Mouse (Mus musculus): Measurements from ENCODE around the gene Fam163a. TPM values are rescaled to one million over a fixed set of nuclear protein-coding genes. Genes with fewer than 3 reads are reported as not detected.

Fam163a gene
- polyA plus RNA-seq, 1 experiment: 0.07 TPM

DNA sequence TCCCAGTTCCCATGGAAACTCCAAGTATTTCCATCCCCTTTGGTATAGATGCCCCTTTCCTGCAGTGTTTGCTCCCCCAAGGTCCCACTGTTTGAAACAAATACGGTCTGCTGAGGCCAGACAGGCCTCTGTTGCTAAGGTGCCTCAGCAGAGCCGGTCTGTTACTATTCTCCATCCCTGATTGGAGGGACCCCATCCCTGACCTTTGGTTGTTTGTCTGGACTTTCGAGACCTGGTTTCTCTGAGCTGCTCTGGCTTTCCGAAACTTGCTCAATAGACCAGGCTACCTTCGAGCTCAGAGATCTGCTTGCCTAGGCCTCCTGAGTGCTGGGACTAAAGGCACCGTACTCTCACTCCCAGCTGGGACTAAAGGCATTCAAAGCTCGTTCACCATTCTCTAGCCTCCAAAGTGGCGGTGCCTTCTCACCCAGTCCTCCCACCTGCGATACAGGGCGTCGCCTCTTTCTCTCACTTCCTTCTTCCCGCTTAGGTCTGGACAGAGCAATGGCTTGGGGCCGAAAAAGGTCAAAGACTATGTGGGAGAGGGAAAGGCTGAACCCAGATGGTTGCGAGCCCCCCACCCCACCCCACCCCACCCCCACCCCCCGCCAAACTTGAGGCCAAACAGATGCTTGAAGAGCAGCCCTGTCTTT lies 131.5 kb downstream of the Fam163a start:
- no peaks in the 10 kb centered on the region for H3K4me1 ChIP-seq (ENCODE audit: control insufficient read depth, insufficient read depth, low read length)
- 59% methylated on average over 15 of the region's 15 CpGs for WGBS
- H3K4me3 ChIP-seq (replicated peaks; ENCODE audit: extremely low read depth, low read depth, low read length): no peak overlapping the region
- no peak for DNase-seq
- no peak for TF ChIP-seq POLR2A (IDR thresholded peaks at IDR 0.05; ENCODE audit: borderline replicate concordance, extremely low read depth, low read depth, low read length)
- no peak for TF ChIP-seq CTCF (IDR thresholded peaks at IDR 0.05; ENCODE audit: insufficient read depth, low read length)

DNA sequence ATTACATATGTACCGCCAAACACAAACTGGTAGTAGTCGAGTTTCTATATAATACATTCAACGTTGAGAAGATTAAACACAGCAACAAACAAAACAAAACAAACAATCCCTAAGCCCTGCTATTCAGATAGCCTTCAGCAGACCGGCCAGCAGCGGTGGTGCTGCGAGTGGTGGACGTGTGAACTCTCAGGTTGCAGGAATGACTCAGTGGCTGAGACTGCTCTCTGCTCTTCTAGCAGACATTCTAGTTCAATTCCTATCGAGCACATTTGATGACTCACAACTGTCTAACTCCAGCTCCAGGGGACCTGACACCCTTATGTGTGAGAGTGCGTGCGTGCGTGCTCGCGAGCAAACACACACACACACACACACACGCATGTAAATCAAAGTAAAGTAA lies 134.7 kb downstream of the Fam163a start:
- Histone ChIP-seq H3K4me1 (ENCODE audit: control insufficient read depth, insufficient read depth, low read length) (peaks cover 3% of the 10 kb centered on the region), H3K4me3 (replicated peaks; ENCODE audit: extremely low read depth, low read depth, low read length) (no peak overlapping the region)
- 73% methylated on average over 14 of the region's 14 CpGs for WGBS
- TF ChIP-seq CTCF (IDR thresholded peaks at IDR 0.05; ENCODE audit: insufficient read depth, low read length) (no peak), POLR2A (IDR thresholded peaks at IDR 0.05; ENCODE audit: borderline replicate concordance, extremely low read depth, low read depth, low read length) (no peak)
- no peak for DNase-seq

DNA sequence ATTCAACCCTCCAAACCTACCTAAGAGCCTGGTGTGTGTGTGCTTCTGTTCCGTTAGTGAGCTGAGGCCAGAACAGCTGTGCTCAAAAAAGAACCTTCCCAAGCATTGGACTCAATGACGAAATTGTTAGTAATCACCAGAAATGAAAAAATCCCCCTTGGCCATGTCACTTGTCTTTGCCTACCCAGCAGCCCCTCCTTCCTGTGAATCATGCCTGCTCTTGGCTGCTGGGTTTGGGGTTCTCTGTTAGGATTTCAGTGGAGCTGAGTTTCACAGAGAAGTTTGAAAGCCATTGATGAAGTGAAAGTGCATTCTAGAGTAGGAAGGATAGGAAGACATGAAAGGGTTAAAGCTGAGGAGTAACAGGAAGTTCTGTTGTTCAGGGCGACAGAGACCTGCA lies 138.7 kb downstream of the Fam163a start:
- H3K4me1 ChIP-seq (ENCODE audit: control insufficient read depth, insufficient read depth, low read length): peaks cover 3% of the 10 kb centered on the region
- TF ChIP-seq CTCF (IDR thresholded peaks at IDR 0.05; ENCODE audit: insufficient read depth, low read length): no peak
- no peak for TF ChIP-seq POLR2A (IDR thresholded peaks at IDR 0.05; ENCODE audit: borderline replicate concordance, extremely low read depth, low read depth, low read length)
- WGBS: 49% methylated on average over 3 of the region's 3 CpGs
- H3K4me3 ChIP-seq (replicated peaks; ENCODE audit: extremely low read depth, low read depth, low read length): no peak overlapping the region
- DNase-seq: no peak

GRCm38 (mm10) chr1:156062193-156062592 lies 142.6 kb downstream of the Fam163a start:
- peaks cover 3% of the 10 kb centered on the region for H3K4me1 ChIP-seq (ENCODE audit: control insufficient read depth, insufficient read depth, low read length)
- 83% methylated on average over 4 of the region's 4 CpGs for WGBS
- H3K4me3 ChIP-seq (replicated peaks; ENCODE audit: extremely low read depth, low read depth, low read length): no peak overlapping the region
- TF ChIP-seq POLR2A (IDR thresholded peaks at IDR 0.05; ENCODE audit: borderline replicate concordance, extremely low read depth, low read depth, low read length): no peak
- TF ChIP-seq CTCF (IDR thresholded peaks at IDR 0.05; ENCODE audit: insufficient read depth, low read length): no peak
- no peak for DNase-seq

- Histone ChIP-seq H3K4me1 (ENCODE audit: control insufficient read depth, insufficient read depth, low read length) (no peaks in the 10 kb centered on the region), H3K4me3 (replicated peaks; ENCODE audit: extremely low read depth, low read depth, low read length) (no peak overlapping the region)
- WGBS: 65% methylated on average over 2 of the region's 2 CpGs
- TF ChIP-seq CTCF (IDR thresholded peaks at IDR 0.05; ENCODE audit: insufficient read depth, low read length) (no peak), POLR2A (IDR thresholded peaks at IDR 0.05; ENCODE audit: borderline replicate concordance, extremely low read depth, low read depth, low read length) (no peak)
- no peak for DNase-seq
Measured at GRCm38 (mm10) chr1:156058207-156058606, 146.6 kb downstream of the Fam163a start.

- TF ChIP-seq CTCF (IDR thresholded peaks at IDR 0.05; ENCODE audit: insufficient read depth, low read length) (no peak), POLR2A (IDR thresholded peaks at IDR 0.05; ENCODE audit: borderline replicate concordance, extremely low read depth, low read depth, low read length) (no peak)
- H3K4me1 ChIP-seq (ENCODE audit: control insufficient read depth, insufficient read depth, low read length): peaks cover 10% of the 10 kb centered on the region
- no peak overlapping the region for H3K4me3 ChIP-seq (replicated peaks; ENCODE audit: extremely low read depth, low read depth, low read length)
- WGBS: 57% methylated on average over 3 of the region's 3 CpGs
- no peak for DNase-seq
Measured at GRCm38 (mm10) chr1:156046688-156047087, 158.1 kb downstream of the Fam163a start.

DNA sequence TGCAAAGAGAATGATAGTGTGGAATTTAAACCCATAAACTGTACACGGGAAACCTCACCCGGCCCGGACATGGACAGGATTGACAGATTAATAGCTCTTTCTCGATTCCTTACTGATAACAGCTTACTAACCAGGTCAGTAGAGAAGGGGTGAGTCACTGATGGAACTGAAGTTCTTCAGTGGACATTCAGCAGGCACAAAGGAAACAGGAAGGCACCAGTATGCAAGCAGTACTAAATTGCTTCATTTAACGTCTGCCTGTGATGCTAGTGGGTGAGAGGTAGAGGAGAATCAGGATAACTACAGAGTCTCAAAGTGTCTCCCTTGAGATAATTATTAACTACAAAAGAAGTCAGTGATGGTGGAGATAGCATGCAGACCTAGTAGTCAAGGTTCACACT lies 160.6 kb downstream of the Fam163a start:
- H3K4me3 ChIP-seq (replicated peaks; ENCODE audit: extremely low read depth, low read depth, low read length): no peak overlapping the region
- TF ChIP-seq POLR2A (IDR thresholded peaks at IDR 0.05; ENCODE audit: borderline replicate concordance, extremely low read depth, low read depth, low read length) (no peak), CTCF (IDR thresholded peaks at IDR 0.05; ENCODE audit: insufficient read depth, low read length) (no peak)
- peaks cover 12% of the 10 kb centered on the region for H3K4me1 ChIP-seq (ENCODE audit: control insufficient read depth, insufficient read depth, low read length)
- DNase-seq: no peak
- WGBS: 49% methylated on average over 5 of the region's 5 CpGs

DNA sequence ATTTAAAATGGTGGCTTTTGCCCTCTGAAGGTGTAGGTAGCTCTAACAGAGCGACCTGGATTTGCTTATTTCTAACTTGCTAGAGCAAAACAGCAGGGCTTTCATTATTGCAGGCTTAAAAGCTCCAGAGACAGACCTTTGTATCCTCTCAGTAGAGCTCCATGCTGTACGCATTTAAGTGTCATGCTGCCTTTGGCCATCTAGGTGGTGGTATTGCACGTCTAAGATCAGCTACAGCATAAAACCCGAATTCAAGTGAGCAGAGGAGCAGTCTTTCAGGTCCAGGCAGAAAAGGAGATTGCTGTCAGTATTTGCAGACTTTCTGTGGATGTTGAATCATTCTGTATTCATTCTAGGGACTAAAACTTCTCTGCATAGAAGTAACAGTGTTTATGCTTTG lies 161.8 kb downstream of the Fam163a start:
- WGBS: 15% methylated on average over 4 of the region's 4 CpGs
- Histone ChIP-seq H3K4me1 (ENCODE audit: control insufficient read depth, insufficient read depth, low read length) (peaks cover 12% of the 10 kb centered on the region), H3K4me3 (replicated peaks; ENCODE audit: extremely low read depth, low read depth, low read length) (no peak overlapping the region)
- DNase-seq: peak; percentile 32
- no peak for TF ChIP-seq POLR2A (IDR thresholded peaks at IDR 0.05; ENCODE audit: borderline replicate concordance, extremely low read depth, low read depth, low read length)
- TF ChIP-seq CTCF (IDR thresholded peaks at IDR 0.05; ENCODE audit: insufficient read depth, low read length): peak; percentile 49

DNA sequence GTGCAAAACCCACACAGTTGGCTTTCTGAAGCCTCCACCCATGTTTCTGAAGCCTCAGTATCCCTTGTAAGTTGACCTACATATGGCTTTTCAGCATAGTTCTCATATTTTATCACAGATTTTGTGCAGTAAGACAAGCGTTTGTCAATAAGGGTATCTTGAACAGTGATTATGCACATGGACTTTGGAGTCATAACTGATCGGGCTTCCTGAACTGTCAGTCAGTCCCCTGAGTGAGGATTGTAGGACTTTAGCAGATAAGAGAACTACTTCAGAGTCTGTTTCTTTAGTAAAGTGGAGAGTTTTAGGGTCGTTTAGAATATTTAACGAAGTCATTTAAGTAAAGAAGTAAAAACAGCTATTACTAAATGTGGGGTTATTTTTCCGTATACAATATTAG lies 162.3 kb downstream of the Fam163a start:
- 80% methylated on average over 5 of the region's 5 CpGs for WGBS
- TF ChIP-seq POLR2A (IDR thresholded peaks at IDR 0.05; ENCODE audit: borderline replicate concordance, extremely low read depth, low read depth, low read length) (no peak), CTCF (IDR thresholded peaks at IDR 0.05; ENCODE audit: insufficient read depth, low read length) (no peak)
- Histone ChIP-seq H3K4me3 (replicated peaks; ENCODE audit: extremely low read depth, low read depth, low read length) (no peak overlapping the region), H3K4me1 (ENCODE audit: control insufficient read depth, insufficient read depth, low read length) (peaks cover 12% of the 10 kb centered on the region)
- no peak for DNase-seq

GRCm38 (mm10) chr1:156041451-156042241 lies 163.2 kb downstream of the Fam163a start:
- no peak for DNase-seq
- Histone ChIP-seq H3K4me3 (replicated peaks; ENCODE audit: extremely low read depth, low read depth, low read length) (peak overlapping the region; percentile 66), H3K4me1 (ENCODE audit: control insufficient read depth, insufficient read depth, low read length) (peaks cover 11% of the 10 kb centered on the region)
- 21% methylated on average over 7 of the region's 7 CpGs for WGBS
- TF ChIP-seq CTCF (IDR thresholded peaks at IDR 0.05; ENCODE audit: insufficient read depth, low read length) (no peak), POLR2A (IDR thresholded peaks at IDR 0.05; ENCODE audit: borderline replicate concordance, extremely low read depth, low read depth, low read length) (no peak)
